Mouse (Mus musculus) heart, embryonic 12.5 days (tissue): ENCODE data around the gene Aspdh. TPM values are rescaled to one million over a fixed set of nuclear protein-coding genes. Genes with fewer than 3 reads are reported as not detected.

Source experiments
- ATAC-seq: fragments of 200-750 bp; cut with Nextera tagmentation; 2 replicates; pipeline ENCODE4 v1.8.0; 2017; ENCODE audit warnings: moderate TSS enrichment, moderate library complexity; ENCODE audit not compliant: insufficient number of reproducible peaks, low FRiP score
- H3K27ac ChIP-seq: fragments of 300-500 bp; sonication (generic); 2 replicates; pipeline ENCODE4 v1.5.1; 2016; ENCODE audit warnings: mild to moderate bottlenecking, moderate library complexity; ENCODE audit not compliant: poor library complexity, severe bottlenecking
- H3K27me3 ChIP-seq: fragments of 300-500 bp; sonication (generic); replicated peaks from 2 replicates; pipeline ENCODE4 v1.6.1; 2016; ENCODE audit warnings: mild to moderate bottlenecking, moderate library complexity
- H3K36me3 ChIP-seq: fragments of 300-500 bp; sonication (generic); 2 replicates; pipeline ENCODE4 v1.6.1; 2016; ENCODE audit warnings: mild to moderate bottlenecking, moderate library complexity
- H3K4me1 ChIP-seq: fragments of 300-500 bp; sonication (generic); replicated peaks from 2 replicates; pipeline ENCODE4 v1.6.1; 2016; ENCODE audit warnings: mild to moderate bottlenecking
- H3K4me2 ChIP-seq: fragments of 300-500 bp; sonication (generic); 2 replicates; pipeline ENCODE4 v1.6.1; 2016; ENCODE audit warnings: mild to moderate bottlenecking, moderate library complexity
- H3K4me3 ChIP-seq: fragments of 300-500 bp; sonication (generic); 2 replicates; pipeline ENCODE4 v1.5.1; 2016; ENCODE audit warnings: mild to moderate bottlenecking
- H3K9ac ChIP-seq: fragments of 300-500 bp; sonication (generic); 2 replicates; pipeline ENCODE4 v1.6.1; 2016; ENCODE audit warnings: mild to moderate bottlenecking, moderate library complexity
- H3K9me3 ChIP-seq: fragments of 300-500 bp; sonication (generic); replicated peaks from 2 replicates; pipeline ENCODE4 v1.6.1; 2016; ENCODE audit warnings: mild to moderate bottlenecking, moderate library complexity
- WGBS: fragments of 180-500 bp; shearing (Covaris S2); methylation state at CpG from one replicate; pipeline ENCODE4 v1.1.7; 2016; 5-methylcytosine and 5-hydroxymethylcytosine counted together
- polyA plus RNA-seq: library from polyadenylated mRNA; unstranded; fragments of >200 nt; fragmentation: Nextera tagmentation; extraction: Ambion mirVana; gene quantifications from 2 replicates; pipeline ENCODE4 v1.2.1, GENCODE M21; 2016

Aspdh gene
- polyA plus RNA-seq, 1 experiment from 2014 or later, result 1.5 TPM

- Histone ChIP-seq H3K9ac (no peak overlapping the region), H3K36me3 (no peaks in the 10 kb centered on the region), H3K9me3 (no peaks in the 10 kb centered on the region), H3K4me3 (no peak overlapping the region), H3K4me1 (peaks cover 8% of the 10 kb centered on the region), H3K27ac (no peak overlapping the region), H3K27me3 (peaks cover 69% of the 10 kb centered on the region), H3K4me2 (no peak overlapping the region)
- ATAC-seq, result no peak
- WGBS, result 46% methylated on average over 1 of the region's 1 CpGs
These were observed 28.0 kb upstream of the Aspdh start for GRCm38 (mm10) chr7:44437188-44437587.

GRCm38 (mm10) chr7:44437933-44438332 lies 27.3 kb upstream of the Aspdh start:
- no peak for ATAC-seq
- no peak overlapping the region for H3K9ac ChIP-seq
- WGBS, result 66% methylated on average over 8 of the region's 8 CpGs
- no peak overlapping the region for H3K27ac ChIP-seq
- no peaks in the 10 kb centered on the region for H3K9me3 ChIP-seq
- H3K4me2 ChIP-seq, result no peak overlapping the region
- peaks cover 15% of the 10 kb centered on the region for H3K4me1 ChIP-seq
- H3K4me3 ChIP-seq, result no peak overlapping the region
- H3K36me3 ChIP-seq, result no peaks in the 10 kb centered on the region
- peaks cover 69% of the 10 kb centered on the region for H3K27me3 ChIP-seq

GRCm38 (mm10) chr7:44439696-44440095 lies 25.5 kb upstream of the Aspdh start:
- no peak for ATAC-seq
- Histone ChIP-seq H3K9me3 (no peaks in the 10 kb centered on the region), H3K36me3 (no peaks in the 10 kb centered on the region), H3K4me2 (no peak overlapping the region), H3K4me3 (no peak overlapping the region), H3K27me3 (peaks cover 77% of the 10 kb centered on the region), H3K9ac (no peak overlapping the region), H3K4me1 (peaks cover 31% of the 10 kb centered on the region), H3K27ac (no peak overlapping the region)
- 58% methylated on average over 2 of the region's 2 CpGs for WGBS

- Histone ChIP-seq H3K4me1 (peaks cover 39% of the 10 kb centered on the region), H3K27me3 (peaks cover 77% of the 10 kb centered on the region)
- no peak for ATAC-seq
These were observed 24.7 kb upstream of the Aspdh start for GRCm38 (mm10) chr7:44440479-44440878.

GRCm38 (mm10) chr7:44441180-44441579 lies 24.0 kb upstream of the Aspdh start:
- peaks cover 45% of the 10 kb centered on the region for H3K4me1 ChIP-seq
- H3K27me3 ChIP-seq, result peaks cover 79% of the 10 kb centered on the region
- H3K9ac ChIP-seq, result peak overlapping the region; percentile 85
- no peaks in the 10 kb centered on the region for H3K36me3 ChIP-seq
- peak overlapping the region; percentile 56; the same call in 1 of the 2 replicates for H3K4me3 ChIP-seq
- 0 out of 2 replicates have a peak overlapping the region, but pooled peaks have one; percentile 70 for H3K27ac ChIP-seq
- H3K9me3 ChIP-seq, result no peaks in the 10 kb centered on the region
- WGBS, result 22% methylated on average over 1 of the region's 1 CpGs
- H3K4me2 ChIP-seq, result peak overlapping the region; percentile 78
- ATAC-seq, result no peak

More at GRCm38 (mm10) chr7:44440479-44440878, 24.7 kb upstream of the Aspdh start:
- Histone ChIP-seq H3K27ac (no peak overlapping the region), H3K4me2 (no peak overlapping the region), H3K9me3 (no peaks in the 10 kb centered on the region), H3K36me3 (no peaks in the 10 kb centered on the region), H3K9ac (no peak overlapping the region), H3K4me3 (no peak overlapping the region)
- 67% methylated on average over 1 of the region's 1 CpGs for WGBS

- peak overlapping the region; percentile 78 for H3K4me2 ChIP-seq
- peak overlapping the region; percentile 70 for H3K27ac ChIP-seq
- H3K4me1 ChIP-seq, result peaks cover 49% of the 10 kb centered on the region
- H3K9me3 ChIP-seq, result no peaks in the 10 kb centered on the region
- H3K4me3 ChIP-seq, result peak overlapping the region; percentile 56
- H3K9ac ChIP-seq, result peak overlapping the region; percentile 85
- no peaks in the 10 kb centered on the region for H3K36me3 ChIP-seq
- WGBS, result 2% methylated on average over 14 of the region's 14 CpGs
- H3K27me3 ChIP-seq, result peaks cover 83% of the 10 kb centered on the region
- peak; percentile 26; the same call in 1 of the 2 replicates for ATAC-seq
These were observed 23.5 kb upstream of the Aspdh start for GRCm38 (mm10) chr7:44441648-44442109.

GRCm38 (mm10) chr7:44442407-44442821 lies 22.8 kb upstream of the Aspdh start:
- Histone ChIP-seq H3K27ac (peak overlapping the region; percentile 70), H3K27me3 (peaks cover 83% of the 10 kb centered on the region), H3K36me3 (no peaks in the 10 kb centered on the region), H3K4me2 (peak overlapping the region; percentile 78), H3K9me3 (no peaks in the 10 kb centered on the region), H3K4me3 (peak overlapping the region; percentile 56), H3K9ac (peak overlapping the region; percentile 85), H3K4me1 (peaks cover 49% of the 10 kb centered on the region)
- 3% methylated on average over 14 of the region's 14 CpGs for WGBS
- peak; percentile 7; the same call in 1 of the 2 replicates for ATAC-seq

- Histone ChIP-seq H3K4me1 (peaks cover 49% of the 10 kb centered on the region), H3K27me3 (peaks cover 73% of the 10 kb centered on the region), H3K4me3 (peak overlapping the region; percentile 56), H3K9me3 (no peaks in the 10 kb centered on the region), H3K9ac (peak overlapping the region; percentile 85), H3K36me3 (0 out of 2 replicates have a peak, but pooled peaks cover 6% of the 10 kb centered on the region), H3K4me2 (peak overlapping the region; percentile 78), H3K27ac (peak overlapping the region; percentile 70)
- ATAC-seq, result peak; percentile 12; the same call in 1 of the 2 replicates
- WGBS, result 10% methylated on average over 19 of the region's 20 CpGs
These were observed 21.7 kb upstream of the Aspdh start for GRCm38 (mm10) chr7:44443268-44444173.

GRCm38 (mm10) chr7:44444886-44445527 lies 20.2 kb upstream of the Aspdh start:
- Histone ChIP-seq H3K4me1 (peaks cover 49% of the 10 kb centered on the region), H3K4me3 (no peak overlapping the region), H3K9ac (peak overlapping the region; percentile 47), H3K36me3 (0 out of 2 replicates have a peak, but pooled peaks cover 9% of the 10 kb centered on the region), H3K27me3 (peaks cover 64% of the 10 kb centered on the region), H3K27ac (no peak overlapping the region), H3K4me2 (peak overlapping the region; percentile 78), H3K9me3 (no peaks in the 10 kb centered on the region)
- no peak for ATAC-seq
- WGBS, result 21% methylated on average over 29 of the region's 29 CpGs

- H3K4me2 ChIP-seq, result peak overlapping the region; percentile 78; the same call in 1 of the 2 replicates
- 0 out of 2 replicates have a peak, but pooled peaks cover 9% of the 10 kb centered on the region for H3K36me3 ChIP-seq
- no peaks in the 10 kb centered on the region for H3K9me3 ChIP-seq
- H3K27me3 ChIP-seq, result peaks cover 59% of the 10 kb centered on the region
- WGBS, result 19% methylated on average over 7 of the region's 7 CpGs
- H3K9ac ChIP-seq, result peak overlapping the region; percentile 47
- no peak for ATAC-seq
- H3K4me3 ChIP-seq, result no peak overlapping the region
- H3K27ac ChIP-seq, result no peak overlapping the region
- H3K4me1 ChIP-seq, result peaks cover 49% of the 10 kb centered on the region
These were observed 19.7 kb upstream of the Aspdh start for GRCm38 (mm10) chr7:44445528-44445923.
